Mouse (Mus musculus) heart, embryonic 11.5 days (tissue): ENCODE results near the gene Cdk15. TPM values are rescaled to one million over a fixed set of nuclear protein-coding genes. Genes with fewer than 3 reads are reported as not detected.

Experiments
- ATAC-seq: fragments of 200-750 bp; cut with Nextera tagmentation; replicated peaks from 2 replicates; pipeline ENCODE4 v1.8.0; 2017; ENCODE audit warnings: moderate library complexity; ENCODE audit not compliant: insufficient number of reproducible peaks, low FRiP score, low TSS enrichment
- H3K27ac ChIP-seq: fragments of 300-500 bp; sonication (generic); 2 replicates; pipeline ENCODE4 v1.5.1; 2014; ENCODE audit warnings: mild to moderate bottlenecking, low read depth, low read length
- H3K27me3 ChIP-seq: fragments of 300-500 bp; sonication (generic); 2 replicates; pipeline ENCODE4 v1.6.1; 2014; ENCODE audit warnings: mild to moderate bottlenecking, low read length, mixed read lengths; ENCODE audit not compliant: control insufficient read depth, insufficient read depth
- H3K36me3 ChIP-seq: fragments of 300-500 bp; sonication (generic); 2 replicates; pipeline ENCODE4 v1.6.1; 2014; ENCODE audit warnings: mild to moderate bottlenecking, low read length, moderate library complexity, mixed read lengths; ENCODE audit not compliant: control insufficient read depth, insufficient read depth
- H3K4me1 ChIP-seq: fragments of 300-500 bp; sonication (generic); 2 replicates; pipeline ENCODE4 v1.6.1; 2014; ENCODE audit warnings: low read length; ENCODE audit not compliant: control insufficient read depth, insufficient read depth
- H3K4me2 ChIP-seq: fragments of 300-500 bp; sonication (generic); 2 replicates; pipeline ENCODE4 v1.6.1; 2014; ENCODE audit warnings: mild to moderate bottlenecking, moderate library complexity
- H3K4me3 ChIP-seq: fragments of 300-500 bp; sonication (generic); 2 replicates; pipeline ENCODE4 v1.5.1; 2014; ENCODE audit warnings: low read depth, low read length
- H3K9ac ChIP-seq: fragments of 300-500 bp; sonication (generic); 2 replicates; pipeline ENCODE4 v1.6.1; 2014; ENCODE audit warnings: mild to moderate bottlenecking, low read depth, low read length, moderate library complexity
- H3K9me3 ChIP-seq: fragments of 300-500 bp; sonication (generic); replicated peaks from 2 replicates; pipeline ENCODE4 v1.6.1; 2016; ENCODE audit warnings: low read length; ENCODE audit not compliant: control insufficient read depth
- WGBS: fragments of 180-500 bp; shearing (Covaris S2); extraction: QIAGEN DNeasy Blood & Tissue Kit; methylation state at CpG from one replicate; pipeline ENCODE4 v1.1.7; 2014; ENCODE audit not compliant: insufficient replicate concordance; 5-methylcytosine and 5-hydroxymethylcytosine counted together
- polyA plus RNA-seq: library from polyadenylated mRNA; unstranded; fragments of >200 nt; fragmentation: Nextera tagmentation; extraction: Ambion mirVana; gene quantifications from 2 replicates; pipeline ENCODE4 v1.2.1, GENCODE M21; 2014

Cdk15 gene
- polyA plus RNA-seq, 1 experiment from 2014 or later, result 0.50 TPM

DNA sequence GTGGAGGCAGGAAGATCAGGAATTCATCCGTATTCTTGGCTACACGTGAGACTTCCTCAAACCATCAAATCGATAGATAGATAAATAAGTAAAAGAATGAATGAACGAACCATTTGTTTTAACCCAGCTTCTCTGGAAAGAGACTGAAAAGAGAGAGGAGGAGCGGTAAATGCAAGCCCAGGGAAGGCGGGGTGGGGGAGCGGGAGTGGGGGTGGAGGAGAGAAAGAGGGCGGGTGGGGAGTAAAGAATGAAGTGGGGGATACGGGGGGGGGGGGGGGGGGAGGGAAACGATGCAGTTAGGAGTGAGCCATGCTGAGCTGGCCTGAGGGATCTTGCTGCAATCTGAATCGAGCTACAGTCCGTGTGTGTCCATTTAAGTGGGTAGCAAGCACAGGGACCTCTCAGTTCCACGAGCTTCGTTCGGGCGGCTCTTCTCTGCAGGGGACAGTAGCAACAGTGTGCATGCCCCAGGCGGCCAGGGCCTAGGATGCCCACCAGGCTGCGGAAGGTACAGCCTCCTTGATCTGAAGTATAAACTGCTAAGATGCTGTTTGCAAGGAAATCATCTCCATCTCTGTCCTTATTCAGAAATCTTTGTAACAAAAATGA is 3.3 kb upstream of the Cdk15 start:
- H3K9ac ChIP-seq, result peak overlapping the region; percentile 39; the same call in 1 of the 2 replicates
- WGBS, result 7% methylated on average over 15 of the region's 18 CpGs
- H3K36me3 ChIP-seq, result no peaks in the 10 kb centered on the region

DNA sequence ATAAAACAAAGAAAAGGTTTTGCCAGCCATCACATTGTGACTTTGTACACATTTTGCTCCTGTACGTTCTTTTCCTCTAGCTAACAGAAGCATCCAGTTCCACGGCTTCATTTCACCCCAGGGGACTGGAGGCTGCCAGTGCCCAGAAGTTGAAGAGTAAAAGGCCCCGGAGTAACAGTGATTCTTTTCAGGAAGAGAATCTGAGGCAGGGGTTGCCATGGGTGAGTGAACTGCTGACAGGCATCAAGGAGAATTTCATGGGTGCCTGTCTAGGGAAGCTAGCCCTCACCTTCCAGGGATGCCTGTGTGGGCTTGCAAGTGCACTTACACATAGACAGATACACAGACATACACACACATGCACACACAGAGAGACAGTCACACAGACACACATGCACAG is 1.0 kb downstream of the Cdk15 start:
- Histone ChIP-seq H3K4me2 (no peak overlapping the region), H3K27ac (no peak overlapping the region), H3K27me3 (peaks cover 6% of the 10 kb centered on the region; the same call in 1 of the 2 replicates), H3K9me3 (no peaks in the 10 kb centered on the region), H3K4me3 (no peak overlapping the region), H3K36me3 (no peaks in the 10 kb centered on the region), H3K9ac (no peak overlapping the region), H3K4me1 (peaks cover 5% of the 10 kb centered on the region; the same call in 1 of the 2 replicates)
- 57% methylated on average over 3 of the region's 3 CpGs for WGBS
- no peak for ATAC-seq

More for the DNA sequence above, 3.3 kb upstream of the Cdk15 start:
- ATAC-seq, result no peak
- peak overlapping the region; percentile 59 for H3K4me2 ChIP-seq
- peaks cover 6% of the 10 kb centered on the region; the same call in 1 of the 2 replicates for H3K27me3 ChIP-seq
- H3K9me3 ChIP-seq, result no peaks in the 10 kb centered on the region
- peaks cover 5% of the 10 kb centered on the region; the same call in 1 of the 2 replicates for H3K4me1 ChIP-seq
- H3K4me3 ChIP-seq, result peak overlapping the region; percentile 14
- H3K27ac ChIP-seq, result no peak overlapping the region

DNA sequence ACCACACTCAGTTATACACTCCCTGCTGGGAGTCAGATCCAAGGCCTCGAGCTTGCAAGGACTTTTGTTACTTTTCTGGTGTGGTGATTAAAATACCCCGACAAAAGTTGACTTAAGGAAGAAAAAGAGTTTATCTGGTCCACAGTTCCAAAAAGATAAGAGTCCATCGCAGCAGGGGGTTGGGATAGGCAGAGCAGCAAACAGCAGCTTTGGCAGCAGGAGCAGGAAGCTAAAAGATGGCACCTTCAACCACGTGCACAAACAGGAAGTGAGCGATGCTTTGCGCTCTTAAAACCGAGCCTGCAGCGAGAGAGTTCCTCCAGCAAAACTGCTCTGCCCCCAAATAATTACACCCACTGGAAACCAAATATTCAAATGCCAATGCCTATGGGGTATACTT is 12.2 kb downstream of the Cdk15 start:
- H3K9me3 ChIP-seq, result no peaks in the 10 kb centered on the region
- H3K4me3 ChIP-seq, result no peak overlapping the region
- H3K4me2 ChIP-seq, result no peak overlapping the region
- H3K27ac ChIP-seq, result no peak overlapping the region
- ATAC-seq, result no peak
- 28% methylated on average over 8 of the region's 8 CpGs for WGBS
- no peak overlapping the region for H3K9ac ChIP-seq
- no peaks in the 10 kb centered on the region for H3K27me3 ChIP-seq
- H3K4me1 ChIP-seq, result no peaks in the 10 kb centered on the region
- H3K36me3 ChIP-seq, result no peaks in the 10 kb centered on the region

DNA sequence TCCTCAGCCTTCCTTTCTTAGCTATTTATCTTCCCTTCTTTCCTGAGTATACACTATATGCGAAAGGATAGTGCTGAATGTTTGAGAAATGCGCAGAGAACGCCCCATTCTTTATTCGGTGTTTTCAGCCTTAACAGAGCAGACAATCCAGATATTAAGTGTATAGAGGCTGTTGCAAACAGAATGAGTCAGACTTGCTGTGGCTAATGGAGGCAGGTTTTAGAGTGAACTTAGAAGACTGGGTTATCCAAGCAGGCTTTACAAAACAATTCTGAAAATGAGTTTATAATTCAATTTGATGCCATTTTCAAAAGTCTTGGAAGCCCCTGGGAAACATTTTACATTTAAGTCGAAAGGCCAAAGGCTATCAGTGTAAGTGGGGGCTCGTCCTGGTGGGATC is 12.8 kb downstream of the Cdk15 start:
- H3K4me3 ChIP-seq, result no peak overlapping the region
- no peak overlapping the region for H3K4me2 ChIP-seq
- no peaks in the 10 kb centered on the region for H3K27me3 ChIP-seq
- 69% methylated on average over 6 of the region's 6 CpGs for WGBS
- no peak for ATAC-seq
- no peaks in the 10 kb centered on the region for H3K9me3 ChIP-seq
- H3K4me1 ChIP-seq, result no peaks in the 10 kb centered on the region
- no peaks in the 10 kb centered on the region for H3K36me3 ChIP-seq
- no peak overlapping the region for H3K9ac ChIP-seq
- H3K27ac ChIP-seq, result no peak overlapping the region

DNA sequence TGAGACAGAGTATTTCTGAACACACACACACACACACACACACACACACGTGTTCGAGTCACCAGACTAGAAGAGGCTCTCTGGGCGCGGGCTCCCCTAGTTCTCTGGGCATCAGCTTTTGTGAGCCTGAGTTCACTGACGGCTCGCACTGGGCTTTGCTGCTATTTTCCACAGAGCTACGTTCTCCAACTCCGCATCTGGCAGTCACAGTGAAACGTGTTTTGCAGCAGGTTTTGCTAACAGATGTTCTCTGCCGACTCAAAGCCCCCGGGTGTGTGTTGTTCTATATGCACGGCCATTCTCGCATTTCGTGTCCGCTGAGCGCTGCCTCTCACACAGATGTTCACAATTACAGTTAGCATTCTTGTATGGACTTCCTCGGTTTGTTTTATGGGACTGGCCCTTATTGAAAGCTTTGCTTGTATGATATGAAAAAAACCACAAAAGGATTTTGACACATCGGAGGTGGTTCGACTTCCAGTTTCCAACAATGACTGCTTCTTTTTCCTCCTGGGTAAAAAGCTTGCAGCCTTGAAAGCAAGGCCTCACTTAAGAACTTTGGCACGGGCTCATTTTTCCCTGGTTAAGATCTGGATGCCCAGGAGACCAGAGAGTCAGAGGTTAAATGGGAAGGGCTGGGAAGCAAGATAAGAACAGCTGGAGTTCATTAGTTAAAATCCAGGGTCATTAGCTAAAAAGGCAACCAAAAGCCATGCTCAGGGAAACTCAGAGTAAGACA is 13.4 kb downstream of the Cdk15 start:
- no peaks in the 10 kb centered on the region for H3K4me1 ChIP-seq
- no peak overlapping the region for H3K4me3 ChIP-seq
- no peak for ATAC-seq
- H3K9ac ChIP-seq, result no peak overlapping the region
- no peaks in the 10 kb centered on the region for H3K36me3 ChIP-seq
- H3K27ac ChIP-seq, result no peak overlapping the region
- H3K4me2 ChIP-seq, result 0 out of 2 replicates have a peak overlapping the region, but pooled peaks have one; percentile 1
- no peaks in the 10 kb centered on the region for H3K9me3 ChIP-seq
- 46% methylated on average over 20 of the region's 20 CpGs for WGBS
- H3K27me3 ChIP-seq, result no peaks in the 10 kb centered on the region

DNA sequence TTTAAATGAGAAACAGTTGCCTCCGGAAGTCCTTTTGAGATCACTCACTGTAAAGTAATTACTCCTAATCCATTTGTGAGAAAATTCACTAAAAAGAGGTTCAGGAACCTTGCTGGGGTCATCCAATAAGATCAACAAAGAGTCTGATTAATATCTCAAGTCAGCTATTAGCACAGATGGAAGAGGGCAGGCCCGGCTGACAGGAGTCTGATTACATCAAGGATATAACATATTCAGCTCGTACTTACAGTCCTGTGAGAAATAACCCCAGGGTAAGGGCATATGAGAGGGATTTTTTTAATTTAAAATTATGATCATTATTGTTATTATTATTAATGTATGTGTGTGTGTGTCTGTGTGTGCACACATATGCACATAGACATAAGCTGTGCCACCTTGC is 15.5 kb downstream of the Cdk15 start:
- ATAC-seq, result no peak
- no peak overlapping the region for H3K9ac ChIP-seq

DNA sequence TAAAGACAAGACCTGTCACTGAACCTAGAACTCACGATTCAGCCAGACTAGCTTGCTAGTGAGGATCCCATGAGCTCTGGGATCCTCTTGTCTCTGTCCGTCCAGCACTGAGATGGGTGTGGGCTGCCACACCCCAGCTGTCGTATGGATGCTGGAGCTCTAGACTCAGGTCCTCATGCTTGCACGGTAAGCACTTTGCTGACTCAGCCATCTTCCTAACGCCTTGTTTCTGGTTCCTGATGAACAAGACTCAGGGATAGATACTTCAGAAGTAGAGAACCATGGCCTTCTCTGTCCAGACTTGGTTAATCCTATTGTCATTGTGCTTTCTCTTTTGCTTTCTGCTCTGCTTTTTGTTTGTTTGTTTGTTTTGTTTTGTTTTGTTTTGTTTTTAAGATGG is 29.2 kb downstream of the Cdk15 start:
- Histone ChIP-seq H3K4me1 (no peaks in the 10 kb centered on the region), H3K4me2 (no peak overlapping the region), H3K27ac (no peak overlapping the region), H3K27me3 (no peaks in the 10 kb centered on the region), H3K9ac (no peak overlapping the region), H3K36me3 (no peaks in the 10 kb centered on the region), H3K9me3 (no peaks in the 10 kb centered on the region), H3K4me3 (no peak overlapping the region)
- ATAC-seq, result no peak
- 77% methylated on average over 5 of the region's 5 CpGs for WGBS

More for the DNA sequence above, 15.5 kb downstream of the Cdk15 start:
- Histone ChIP-seq H3K4me1 (no peaks in the 10 kb centered on the region), H3K27me3 (no peaks in the 10 kb centered on the region), H3K36me3 (no peaks in the 10 kb centered on the region), H3K4me3 (no peak overlapping the region), H3K4me2 (no peak overlapping the region), H3K9me3 (no peaks in the 10 kb centered on the region), H3K27ac (no peak overlapping the region)
- 63% methylated on average over 3 of the region's 3 CpGs for WGBS

DNA sequence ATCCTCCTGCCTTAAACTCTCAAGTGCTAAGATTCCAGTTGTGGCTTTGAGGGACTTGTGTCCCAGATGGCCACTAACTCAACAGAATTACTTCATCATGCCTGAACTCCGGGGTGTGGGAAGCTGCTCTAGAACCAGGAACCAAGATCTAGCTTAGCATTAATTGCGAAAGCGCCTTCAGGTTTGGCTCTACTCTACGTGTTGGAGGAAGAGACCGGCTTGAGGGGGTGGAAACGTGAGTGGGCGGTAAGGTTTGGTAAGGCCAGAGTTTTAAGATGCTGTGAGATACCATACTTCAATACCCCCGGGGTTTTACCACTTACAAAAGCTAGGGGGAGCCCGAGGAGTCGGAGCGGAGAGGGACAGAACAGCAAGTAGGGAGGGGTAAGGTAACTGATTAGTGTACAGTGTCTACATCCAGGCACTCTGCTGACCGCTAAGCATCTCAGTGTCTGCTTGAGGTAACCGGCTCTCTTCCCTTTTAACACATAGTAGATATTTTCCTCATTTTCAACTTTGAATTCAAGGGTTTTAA is 29.7 kb downstream of the Cdk15 start:
- H3K27me3 ChIP-seq, result no peaks in the 10 kb centered on the region
- H3K4me2 ChIP-seq, result no peak overlapping the region
- no peak overlapping the region for H3K27ac ChIP-seq
- ATAC-seq, result no peak
- H3K9me3 ChIP-seq, result no peaks in the 10 kb centered on the region
- H3K36me3 ChIP-seq, result no peaks in the 10 kb centered on the region
- no peak overlapping the region for H3K4me3 ChIP-seq
- no peaks in the 10 kb centered on the region for H3K4me1 ChIP-seq
- WGBS, result 71% methylated on average over 13 of the region's 13 CpGs
- H3K9ac ChIP-seq, result no peak overlapping the region
